Mouse (Mus musculus) cerebellum, adult 9-10 months (tissue): Measurements from ENCODE around the gene Cacybp.

Source experiments
- DNase-seq: peaks from one replicate; pipeline ENCODE4 v3.0.0; 2022

Gene Cacybp

GRCm38 (mm10) chr1:160212703-160213669 is at the start of gene Cacybp:
Gene Cacybp (minus strand): TSS chr1:160212875.
- DNase-seq = peak; percentile 99

GRCm38 (mm10) chr1:160262415-160262814 is 49.7 kb upstream of the Cacybp start:
- no peak for DNase-seq

GRCm38 (mm10) chr1:160261849-160262248 is 49.2 kb upstream of the Cacybp start:
- no peak for DNase-seq

- DNase-seq = no peak
Observed at GRCm38 (mm10) chr1:160260605-160261004, 47.9 kb upstream of the Cacybp start.

GRCm38 (mm10) chr1:160259884-160260283 is 47.2 kb upstream of the Cacybp start:
- DNase-seq = peak; percentile 80

- no peak for DNase-seq
Observed at GRCm38 (mm10) chr1:160253108-160253507, 40.4 kb upstream of the Cacybp start.

GRCm38 (mm10) chr1:160251388-160252007 is 38.8 kb upstream of the Cacybp start:
- DNase-seq = no peak

GRCm38 (mm10) chr1:160250782-160251181 is 38.1 kb upstream of the Cacybp start:
- no peak for DNase-seq

GRCm38 (mm10) chr1:160249786-160250185 is 37.1 kb upstream of the Cacybp start:
- no peak for DNase-seq

- no peak for DNase-seq
Observed at GRCm38 (mm10) chr1:160247473-160247872, 34.8 kb upstream of the Cacybp start.

GRCm38 (mm10) chr1:160246844-160247243 is 34.2 kb upstream of the Cacybp start:
- DNase-seq = peak; percentile 44

- no peak for DNase-seq
Observed at GRCm38 (mm10) chr1:160245954-160246353, 33.3 kb upstream of the Cacybp start.

- DNase-seq = no peak
Observed at GRCm38 (mm10) chr1:160244689-160245088, 32.0 kb upstream of the Cacybp start.

- DNase-seq = no peak
Observed at GRCm38 (mm10) chr1:160240091-160240490, 27.4 kb upstream of the Cacybp start.

- DNase-seq = no peak
Observed at GRCm38 (mm10) chr1:160238852-160239443, 26.3 kb upstream of the Cacybp start.

GRCm38 (mm10) chr1:160237981-160238380 is 25.3 kb upstream of the Cacybp start:
- DNase-seq = no peak

GRCm38 (mm10) chr1:160233921-160234320 is 21.2 kb upstream of the Cacybp start:
- DNase-seq = no peak

- DNase-seq = no peak
Observed at GRCm38 (mm10) chr1:160232113-160232512, 19.4 kb upstream of the Cacybp start.

GRCm38 (mm10) chr1:160231013-160231412 is 18.3 kb upstream of the Cacybp start:
- peak; percentile 81 for DNase-seq

GRCm38 (mm10) chr1:160227850-160228249 is 15.2 kb upstream of the Cacybp start:
- DNase-seq = no peak

GRCm38 (mm10) chr1:160227196-160227595 is 14.5 kb upstream of the Cacybp start:
- no peak for DNase-seq

- no peak for DNase-seq
Observed at GRCm38 (mm10) chr1:160224093-160224492, 11.4 kb upstream of the Cacybp start.

GRCm38 (mm10) chr1:160217898-160218297 is 5.2 kb upstream of the Cacybp start:
- DNase-seq = no peak

GRCm38 (mm10) chr1:160214171-160214570 is 1.5 kb upstream of the Cacybp start:
- peak; percentile 50 for DNase-seq
